Mouse (Mus musculus) macrophage (primary cell): ENCODE data around the gene Cct5. TPM values are rescaled to one million over a fixed set of nuclear protein-coding genes. Genes with fewer than 3 reads are reported as not detected.
A peak's percentile ranks its signal among the peaks of the same experiment; 100 is the strongest.

Experiments used
- H3K27ac ChIP-seq: fragments of 350-480 bp; formaldehyde crosslinking; 2 replicates; pipeline ENCODE4 v1.9.0; 2021
- H3K36me3 ChIP-seq: fragments of 350-480 bp; formaldehyde crosslinking; 2 replicates; pipeline ENCODE4 v1.9.0; 2021; ENCODE audit errors: inconsistent target
- H3K4me3 ChIP-seq: fragments of 350-480 bp; formaldehyde crosslinking; 2 replicates; pipeline ENCODE4 v1.9.0; 2021; ENCODE audit errors: inconsistent target
- H3K79me2 ChIP-seq: fragments of 350-480 bp; formaldehyde crosslinking; 2 replicates; pipeline ENCODE4 v1.9.0; 2021; ENCODE audit errors: inconsistent target
- WGBS: methylation state at CpG from one replicate; pipeline ENCODE4 v1.1.7; 2026; ENCODE audit warnings: inconsistent platforms; ENCODE audit not compliant: missing documents; 5-methylcytosine and 5-hydroxymethylcytosine counted together
- polyA plus RNA-seq: library from polyadenylated mRNA; stranded (reverse); fragments of 250-400 nt; gene quantifications from 3 replicates; pipeline ENCODE4 v1.2.4, GENCODE M21; 2018; ENCODE audit warnings: inconsistent platforms

Cct5 gene
- polyA plus RNA-seq, 1 experiment from 2014 or later = 154 TPM

DNA sequence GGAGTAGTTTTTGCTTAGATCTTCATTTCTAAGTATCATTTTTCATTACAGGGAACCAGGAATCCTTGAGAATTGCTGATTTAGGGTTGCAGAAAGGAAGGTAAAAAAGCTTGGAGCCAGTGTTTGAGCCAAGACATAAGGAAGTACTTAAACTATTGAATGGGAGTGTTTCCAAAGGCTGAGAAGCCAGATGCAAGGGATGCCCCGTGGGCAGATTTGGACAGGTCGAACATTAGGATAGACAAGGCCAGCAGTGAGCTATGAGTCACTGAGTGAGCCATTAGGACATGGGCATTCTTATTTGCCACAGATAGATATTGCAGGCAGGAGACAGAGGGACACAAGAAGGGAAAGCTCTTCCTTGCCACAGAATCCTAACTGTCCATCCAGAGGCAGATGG lies 13.1 kb upstream of the Cct5 start:
- H3K36me3 ChIP-seq = peaks cover 13% of the 10 kb centered on the region; the same call in 1 of the 2 replicates

DNA sequence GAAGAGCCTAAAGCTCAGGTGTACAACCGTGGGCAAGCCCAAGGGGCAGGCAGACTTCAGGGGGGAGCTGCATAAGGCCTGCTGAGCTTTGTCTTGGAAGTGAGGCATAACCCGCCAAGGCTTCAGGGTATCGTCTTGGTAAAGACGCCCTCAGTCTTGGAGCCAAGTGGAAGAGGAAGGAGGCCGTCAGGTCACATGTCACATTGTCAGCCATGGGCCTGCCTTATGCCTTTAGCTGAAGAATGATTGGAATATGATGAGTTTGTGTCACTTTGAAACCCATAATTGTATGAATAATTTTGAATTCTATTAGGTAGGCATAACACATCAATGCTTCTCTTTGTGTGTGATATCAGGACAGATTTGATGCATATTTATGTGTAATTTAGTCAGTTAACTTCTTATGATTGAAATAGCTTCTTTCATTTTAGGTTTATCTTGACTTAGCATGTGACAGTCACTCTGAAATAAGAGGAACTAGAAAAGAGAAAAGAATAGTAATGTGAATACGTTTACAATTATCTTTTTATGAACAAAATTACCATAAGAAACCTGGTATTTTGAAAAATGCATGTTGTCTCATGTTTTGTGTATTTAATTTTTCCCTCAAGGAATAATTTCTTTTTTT lies 12.3 kb upstream of the Cct5 start:
- Histone ChIP-seq H3K79me2 (no peaks in the 10 kb centered on the region), H3K4me3 (no peak overlapping the region), H3K36me3 (peaks cover 6% of the 10 kb centered on the region; the same call in 1 of the 2 replicates), H3K27ac (no peak overlapping the region)
- WGBS = 65% methylated on average over 6 of the region's 6 CpGs

More for the DNA sequence above, 13.1 kb upstream of the Cct5 start:
- no peaks in the 10 kb centered on the region for H3K79me2 ChIP-seq
- no peak overlapping the region for H3K4me3 ChIP-seq
- WGBS = 91% methylated on average over 2 of the region's 2 CpGs
- H3K27ac ChIP-seq = no peak overlapping the region

DNA sequence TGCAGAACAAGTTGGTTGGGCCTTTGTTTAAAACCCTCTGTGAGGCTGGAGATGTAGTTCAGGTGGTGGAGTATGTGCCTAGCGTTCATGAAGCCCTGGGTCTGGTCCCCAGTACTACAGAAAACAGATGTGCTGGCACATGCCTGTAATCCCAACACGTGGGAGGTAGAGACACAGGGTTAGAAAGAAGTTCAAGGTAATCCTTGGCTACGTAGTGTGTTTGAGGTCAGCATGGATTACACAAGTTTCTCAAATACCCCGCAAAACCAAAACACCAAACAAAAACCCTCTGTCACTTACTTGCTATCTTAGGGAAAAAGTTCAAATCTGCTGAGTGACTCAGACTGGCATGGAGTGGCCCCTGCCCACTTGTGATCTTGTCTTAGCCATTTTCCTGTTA lies 10.4 kb upstream of the Cct5 start:
- Histone ChIP-seq H3K27ac (no peak overlapping the region), H3K79me2 (no peaks in the 10 kb centered on the region), H3K4me3 (no peak overlapping the region), H3K36me3 (peaks cover 4% of the 10 kb centered on the region; the same call in 1 of the 2 replicates)
- WGBS = 95% methylated on average over 4 of the region's 4 CpGs

DNA sequence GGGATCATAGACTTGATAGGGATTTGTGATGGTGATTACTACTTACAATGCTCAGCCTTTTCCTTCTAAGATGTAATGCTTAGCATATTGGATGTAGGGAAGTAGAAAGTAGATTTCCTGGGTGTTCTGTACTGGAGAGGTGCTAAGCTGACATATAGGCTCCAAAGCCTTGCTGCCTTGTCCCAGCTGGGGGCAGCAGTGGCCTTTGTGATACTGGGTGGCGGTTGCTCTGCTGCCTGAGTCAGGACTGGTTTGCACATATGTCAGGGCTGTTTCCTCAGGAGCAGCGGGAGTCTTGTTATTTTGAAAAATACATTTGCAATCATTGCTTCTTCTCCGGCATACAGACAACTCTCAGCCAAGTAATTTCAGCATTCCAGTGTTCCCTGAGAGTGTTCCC lies 9.4 kb upstream of the Cct5 start:
- Histone ChIP-seq H3K27ac (no peak overlapping the region), H3K4me3 (no peak overlapping the region), H3K36me3 (no peaks in the 10 kb centered on the region), H3K79me2 (no peaks in the 10 kb centered on the region)
- WGBS = 93% methylated on average over 3 of the region's 3 CpGs

DNA sequence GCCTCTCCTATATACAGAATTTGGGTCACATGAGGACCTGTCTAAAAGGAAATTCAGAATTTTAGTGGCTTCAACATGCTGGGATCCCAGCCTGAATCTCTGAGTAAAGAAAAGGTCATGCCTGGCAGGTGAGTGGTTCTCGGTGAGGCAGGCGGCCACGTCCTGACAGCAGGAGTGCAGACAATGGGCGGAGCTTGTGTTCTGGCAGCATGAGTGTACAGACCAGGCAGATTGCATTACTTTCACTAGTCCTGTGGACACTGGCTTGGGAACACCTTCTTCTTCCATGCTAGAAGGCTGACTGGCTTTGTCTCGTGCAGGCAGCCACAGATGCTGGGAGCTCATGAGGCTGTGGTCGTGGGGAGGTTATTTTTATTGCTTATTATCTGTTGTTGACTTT lies 5.2 kb upstream of the Cct5 start:
- 87% methylated on average over 6 of the region's 6 CpGs for WGBS
- Histone ChIP-seq H3K79me2 (peaks cover 13% of the 10 kb centered on the region; the same call in 1 of the 2 replicates), H3K27ac (no peak overlapping the region), H3K4me3 (no peak overlapping the region), H3K36me3 (no peaks in the 10 kb centered on the region)

DNA sequence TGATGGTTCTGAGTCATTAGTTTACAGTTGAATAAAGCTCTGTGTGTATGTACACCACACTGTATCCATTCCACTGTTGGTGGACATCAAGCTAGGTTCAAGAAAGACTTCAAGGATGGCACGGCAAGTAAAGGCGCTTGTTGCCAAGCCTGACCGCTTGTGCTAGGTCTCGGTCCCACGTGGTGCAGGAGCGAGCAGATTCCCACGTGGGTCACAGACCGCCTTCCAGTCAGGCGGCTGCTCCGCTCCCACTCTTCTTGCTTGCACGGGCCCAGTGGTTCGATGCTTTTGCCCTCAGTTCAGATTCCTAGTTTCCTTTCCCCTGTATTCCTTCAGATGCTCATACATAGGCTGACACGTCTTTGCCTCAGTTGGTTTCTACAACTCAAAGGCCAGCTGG lies 1.5 kb upstream of the Cct5 start:
- Histone ChIP-seq H3K79me2 (peaks cover 48% of the 10 kb centered on the region), H3K36me3 (no peaks in the 10 kb centered on the region), H3K4me3 (peak overlapping the region; percentile 76; the same call in 1 of the 2 replicates), H3K27ac (no peak overlapping the region)
- 90% methylated on average over 13 of the region's 13 CpGs for WGBS

DNA sequence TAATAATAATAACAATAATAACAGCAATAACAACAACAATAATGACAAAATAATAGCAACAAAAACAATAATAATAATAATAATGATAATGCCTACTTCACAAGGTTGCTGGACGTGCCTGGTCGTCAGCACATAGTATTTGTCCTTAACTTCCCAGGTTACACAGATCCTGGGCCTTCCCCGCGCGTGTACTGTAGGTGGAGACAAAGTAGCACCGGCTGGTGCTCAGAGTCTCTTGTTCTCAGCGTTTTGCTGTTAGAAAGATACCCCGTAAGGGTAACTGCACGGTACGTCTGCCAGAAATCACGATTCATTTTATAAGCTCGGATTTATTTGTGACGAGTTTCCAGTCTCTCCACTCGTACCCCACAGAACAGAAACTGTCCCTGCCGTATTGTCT lies 822 bp upstream of the Cct5 start:
- Histone ChIP-seq H3K79me2 (peaks cover 55% of the 10 kb centered on the region), H3K36me3 (no peaks in the 10 kb centered on the region), H3K27ac (peak overlapping the region; percentile 89), H3K4me3 (peak overlapping the region; percentile 76)
- WGBS = under 1% methylated on average over 15 of the region's 15 CpGs

DNA sequence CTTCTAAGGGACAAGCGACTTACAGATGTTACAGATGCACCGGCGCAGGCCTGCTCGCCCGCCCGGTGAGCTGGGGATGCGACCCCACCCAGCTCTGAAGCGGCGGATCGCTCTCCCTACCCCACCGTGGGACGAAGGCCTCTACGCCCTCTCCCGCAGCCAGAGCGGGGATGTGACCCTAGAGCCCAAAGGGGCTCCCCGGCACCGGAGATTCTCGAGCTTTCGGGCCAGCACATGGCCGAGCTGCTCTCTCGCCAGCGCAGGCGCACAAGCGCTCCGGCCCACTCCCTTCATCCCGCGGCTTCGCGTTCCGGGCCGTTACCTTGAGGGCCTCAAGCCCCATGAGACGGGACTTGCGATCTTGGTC lies 342 bp downstream of the Cct5 start:
- WGBS = 4% methylated on average over 33 of the region's 33 CpGs
- no peaks in the 10 kb centered on the region for H3K36me3 ChIP-seq

DNA sequence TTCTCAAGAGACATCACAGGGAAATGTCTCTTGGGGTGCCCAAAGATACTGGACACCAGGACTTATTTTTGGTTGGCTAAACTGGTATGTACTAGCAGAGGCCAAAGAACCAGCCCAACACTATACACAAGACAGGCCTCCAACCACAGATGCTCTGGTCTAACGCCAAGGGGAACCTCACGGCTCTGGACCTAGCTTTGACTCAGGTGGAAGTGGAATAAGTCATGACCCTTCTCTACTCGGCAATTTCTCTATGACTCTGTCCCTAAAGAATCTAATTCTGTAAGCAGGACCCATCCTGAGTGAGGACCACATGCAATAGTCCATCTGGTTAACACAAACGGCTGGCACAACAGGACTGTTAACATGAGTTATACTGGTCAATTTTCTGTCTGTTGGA lies 1.8 kb downstream of the Cct5 start:
- WGBS = 20% methylated on average over 4 of the region's 4 CpGs
- Histone ChIP-seq H3K4me3 (peak overlapping the region; percentile 76; the same call in 1 of the 2 replicates), H3K79me2 (peaks cover 70% of the 10 kb centered on the region), H3K36me3 (peaks cover 12% of the 10 kb centered on the region), H3K27ac (no peak overlapping the region)

More for the DNA sequence above, 342 bp downstream of the Cct5 start:
- H3K79me2 ChIP-seq = peaks cover 67% of the 10 kb centered on the region
- peak overlapping the region; percentile 76 for H3K4me3 ChIP-seq
- peak overlapping the region; percentile 89 for H3K27ac ChIP-seq

DNA sequence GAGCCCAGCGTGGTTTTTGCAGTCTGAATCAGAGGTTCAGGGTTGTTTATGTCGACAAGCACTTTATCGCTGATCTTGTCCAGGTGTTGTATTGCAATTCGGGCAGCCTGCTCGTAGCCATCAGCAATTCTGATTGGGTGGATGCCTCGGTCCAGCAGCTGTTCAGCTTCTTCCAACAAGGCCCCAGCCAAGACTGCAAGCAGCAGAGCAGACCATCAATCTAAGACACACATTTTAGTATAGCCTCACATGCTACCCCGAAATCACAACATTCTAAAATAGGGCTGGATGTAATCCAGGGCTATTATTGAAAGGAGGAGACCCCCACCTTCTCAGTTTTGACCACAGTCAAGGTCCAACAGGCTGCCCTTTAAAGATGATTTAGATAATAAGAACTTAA lies 6.0 kb downstream of the Cct5 start:
- Histone ChIP-seq H3K4me3 (no peak overlapping the region), H3K27ac (no peak overlapping the region), H3K79me2 (peaks cover 47% of the 10 kb centered on the region), H3K36me3 (peaks cover 54% of the 10 kb centered on the region)
- 95% methylated on average over 7 of the region's 7 CpGs for WGBS

DNA sequence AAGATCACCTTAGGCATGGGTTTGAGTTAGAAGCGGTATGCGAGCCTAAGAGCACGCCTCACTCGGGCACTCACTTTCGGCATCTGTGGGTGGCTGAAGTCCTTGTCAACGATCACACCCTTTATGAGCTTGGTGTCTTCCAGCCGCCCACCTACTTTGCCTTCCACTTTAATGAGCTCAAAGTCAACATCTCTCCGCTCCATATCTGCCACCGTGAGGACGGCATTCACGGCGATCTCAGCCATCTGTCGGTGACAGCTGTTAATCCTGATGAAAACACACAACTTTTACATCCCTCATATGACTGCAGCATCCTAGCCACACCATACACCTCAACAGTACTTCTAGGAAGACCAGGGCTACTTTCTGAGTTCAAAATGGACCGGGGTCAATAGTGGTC lies 7.3 kb downstream of the Cct5 start:
- 94% methylated on average over 14 of the region's 14 CpGs for WGBS

DNA sequence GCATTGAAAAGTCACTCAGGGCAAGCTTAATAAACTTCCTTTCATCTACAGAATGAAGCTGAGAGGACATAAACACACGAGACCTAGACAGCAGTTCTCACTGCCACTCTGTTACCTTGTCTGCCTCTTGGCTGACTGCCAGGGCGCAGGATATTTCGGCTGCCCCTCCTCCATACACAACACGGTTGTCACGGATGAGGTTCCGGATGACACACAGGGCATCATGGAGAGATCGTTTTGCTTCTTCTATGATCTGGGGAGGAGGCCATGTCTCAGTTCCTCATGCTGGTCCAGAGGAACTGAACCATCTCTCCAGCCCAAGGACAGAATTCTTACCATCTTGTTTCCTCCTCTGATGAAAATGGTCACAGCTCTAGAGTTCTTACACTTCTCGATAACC lies 9.1 kb downstream of the Cct5 start:
- Histone ChIP-seq H3K4me3 (no peak overlapping the region), H3K79me2 (peaks cover 16% of the 10 kb centered on the region), H3K27ac (no peak overlapping the region), H3K36me3 (peaks cover 58% of the 10 kb centered on the region)
- 92% methylated on average over 8 of the region's 8 CpGs for WGBS

More for the DNA sequence above, 7.3 kb downstream of the Cct5 start:
- peaks cover 58% of the 10 kb centered on the region for H3K36me3 ChIP-seq
- H3K4me3 ChIP-seq = no peak overlapping the region
- peaks cover 33% of the 10 kb centered on the region for H3K79me2 ChIP-seq
- H3K27ac ChIP-seq = no peak overlapping the region

DNA sequence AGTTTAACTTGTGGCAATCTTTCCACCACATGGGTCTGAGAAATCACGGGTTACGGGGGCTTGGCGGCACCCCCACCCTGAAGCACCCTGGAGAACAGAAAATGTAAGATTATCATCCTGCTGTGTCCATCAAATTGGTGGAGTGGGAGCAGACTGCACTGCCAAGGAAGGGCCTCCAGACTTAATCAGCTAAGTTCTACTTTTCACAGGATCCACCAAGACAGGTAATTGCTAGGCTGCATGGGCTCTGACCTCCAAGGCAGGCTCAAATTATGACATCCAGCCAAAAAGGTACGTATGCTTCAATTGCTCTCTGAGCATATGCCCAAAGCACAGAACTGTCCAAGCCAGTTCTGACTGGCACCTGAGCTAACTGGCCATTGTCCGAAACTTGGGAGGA lies 11.4 kb downstream of the Cct5 start:
- Histone ChIP-seq H3K36me3 (peaks cover 49% of the 10 kb centered on the region), H3K79me2 (no peaks in the 10 kb centered on the region)
- WGBS = 96% methylated on average over 5 of the region's 5 CpGs

DNA sequence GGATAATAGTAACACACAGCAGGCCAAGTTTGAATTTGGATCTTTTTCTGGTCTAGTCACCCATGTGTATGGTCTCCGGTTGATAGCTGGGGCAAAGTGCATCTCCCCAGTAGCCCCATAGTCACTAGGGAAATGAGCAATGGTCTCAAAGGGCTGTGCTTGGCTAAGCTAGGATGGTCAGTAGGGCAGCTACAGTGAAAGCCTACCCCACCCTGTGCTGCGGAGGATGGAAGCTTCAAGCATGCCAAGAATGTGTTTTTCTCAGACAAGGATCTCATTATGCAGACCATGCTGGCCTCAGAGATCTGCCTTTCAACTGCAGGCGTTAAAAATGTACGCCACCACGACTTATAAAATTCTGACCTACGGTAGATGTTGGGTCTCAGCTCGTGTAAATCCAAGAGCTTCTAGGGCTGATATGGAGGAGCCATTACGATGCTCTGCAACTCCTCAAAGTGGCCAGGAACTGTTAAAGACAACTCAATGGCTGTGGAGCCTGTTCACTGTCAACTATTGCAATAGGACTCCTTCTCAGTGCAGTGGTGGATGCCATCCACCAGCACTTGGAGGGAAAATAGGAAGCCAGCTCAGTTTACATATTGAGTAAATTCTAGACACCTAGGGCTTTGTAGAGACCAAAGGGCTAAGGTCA lies 12.5 kb downstream of the Cct5 start:
- peaks cover 38% of the 10 kb centered on the region for H3K36me3 ChIP-seq
- H3K79me2 ChIP-seq = no peaks in the 10 kb centered on the region
- H3K27ac ChIP-seq = no peak overlapping the region
- WGBS = 97% methylated on average over 8 of the region's 8 CpGs
- H3K4me3 ChIP-seq = no peak overlapping the region

More for the DNA sequence above, 11.4 kb downstream of the Cct5 start:
- Histone ChIP-seq H3K27ac (no peak overlapping the region), H3K4me3 (no peak overlapping the region)

DNA sequence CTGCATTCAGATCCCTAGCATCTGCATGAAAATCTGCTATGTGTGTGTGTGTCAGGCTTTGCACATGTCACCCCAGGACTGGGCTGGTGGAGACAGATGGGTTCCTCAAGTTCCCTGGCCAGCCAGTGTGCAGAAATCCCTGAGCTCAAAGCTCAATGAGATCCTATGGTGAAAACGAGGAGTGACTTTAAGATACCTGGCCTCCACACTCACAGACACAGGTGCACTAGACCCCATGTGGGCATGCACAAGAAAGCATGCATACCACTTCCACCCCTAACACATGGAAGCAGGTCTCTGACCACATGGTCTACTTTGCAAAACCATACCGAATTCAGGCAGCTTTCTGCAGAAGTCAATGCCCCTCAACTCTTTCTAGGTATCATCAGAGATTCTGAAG lies 13.8 kb downstream of the Cct5 start:
- WGBS = 50% methylated on average over 2 of the region's 2 CpGs
- Histone ChIP-seq H3K36me3 (peaks cover 25% of the 10 kb centered on the region), H3K27ac (no peak overlapping the region), H3K79me2 (no peaks in the 10 kb centered on the region), H3K4me3 (no peak overlapping the region)
